Mouse (Mus musculus) midbrain, postnatal 0 days (tissue): ENCODE results near the gene Otud3. TPM values are rescaled to one million over a fixed set of nuclear protein-coding genes. Genes with fewer than 3 reads are reported as not detected.

Experiments
- ATAC-seq: fragments of 200-750 bp; cut with Nextera tagmentation; 2 replicates; pipeline ENCODE4 v1.8.0; 2017; ENCODE audit warnings: moderate number of reproducible peaks, mild to moderate bottlenecking, moderate TSS enrichment, moderate library complexity; ENCODE audit not compliant: low FRiP score
- DNase-seq: peaks from one replicate; pipeline ENCODE4 v3.0.0-alpha.2; 2015; ENCODE audit warnings: low spot score
- H3K27ac ChIP-seq: fragments of 300-500 bp; sonication (generic); 2 replicates; pipeline ENCODE4 v1.5.1; 2014; ENCODE audit warnings: low read depth, mild to moderate bottlenecking, low read length, mixed read lengths
- H3K27me3 ChIP-seq: fragments of 300-500 bp; sonication (generic); 2 replicates; pipeline ENCODE4 v1.6.1; 2014; ENCODE audit warnings: low read length, control low read depth, mixed read lengths; ENCODE audit not compliant: insufficient read depth
- H3K36me3 ChIP-seq: fragments of 300-500 bp; sonication (generic); 2 replicates; pipeline ENCODE4 v1.6.1; 2014; ENCODE audit warnings: low read length, control low read depth, mixed read lengths; ENCODE audit not compliant: insufficient read depth
- H3K4me1 ChIP-seq: fragments of 300-500 bp; sonication (generic); 2 replicates; pipeline ENCODE4 v1.6.1; 2014; ENCODE audit warnings: mild to moderate bottlenecking, control low read depth, antibody characterized with exemption, low read length, mixed read lengths; ENCODE audit not compliant: insufficient read depth
- H3K4me2 ChIP-seq: fragments of 300-500 bp; sonication (generic); 2 replicates; pipeline ENCODE4 v1.6.1; 2014; ENCODE audit warnings: low read depth, mild to moderate bottlenecking, low read length, mixed read lengths; ENCODE audit not compliant: poor library complexity, severe bottlenecking
- H3K4me3 ChIP-seq: fragments of 300-500 bp; sonication (generic); 2 replicates; pipeline ENCODE4 v1.5.1; 2014; ENCODE audit warnings: low read depth, mild to moderate bottlenecking, low read length, moderate library complexity
- H3K9ac ChIP-seq: fragments of 300-500 bp; sonication (generic); replicated peaks from 2 replicates; pipeline ENCODE4 v1.6.1; 2014; ENCODE audit warnings: mild to moderate bottlenecking, low read length, moderate library complexity, mixed read lengths; ENCODE audit not compliant: poor library complexity, severe bottlenecking
- H3K9me3 ChIP-seq: fragments of 300-500 bp; sonication (generic); 2 replicates; pipeline ENCODE4 v1.6.1; 2016; ENCODE audit warnings: low read length, control low read depth
- CTCF ChIP-seq: IDR thresholded peaks from 2 replicates; pipeline ENCODE4 v1.5.1; 2016; ENCODE audit warnings: antibody characterized with exemption, mild to moderate bottlenecking
- WGBS: fragments of 180-500 bp; shearing (Covaris S2); extraction: QIAGEN DNeasy Blood & Tissue Kit; methylation state at CpG from one replicate; pipeline ENCODE4 v1.1.7; 2014; 5-methylcytosine and 5-hydroxymethylcytosine counted together
- polyA plus RNA-seq: library from polyadenylated mRNA; unstranded; fragments of >200 nt; fragmentation: Nextera tagmentation; extraction: Ambion mirVana; gene quantifications from 2 replicates; pipeline ENCODE4 v1.2.1, GENCODE M21; 2015
- total RNA-seq: library from RNA; depleted of rRNA; stranded (reverse); fragments of >200 nt; gene quantifications from 2 replicates; pipeline ENCODE4 v1.2.3, GENCODE M21; 2014

The Otud3 gene
- total and polyA plus RNA-seq, 2 experiments from 2014 or later: 3.8 to 9.0 TPM

DNA sequence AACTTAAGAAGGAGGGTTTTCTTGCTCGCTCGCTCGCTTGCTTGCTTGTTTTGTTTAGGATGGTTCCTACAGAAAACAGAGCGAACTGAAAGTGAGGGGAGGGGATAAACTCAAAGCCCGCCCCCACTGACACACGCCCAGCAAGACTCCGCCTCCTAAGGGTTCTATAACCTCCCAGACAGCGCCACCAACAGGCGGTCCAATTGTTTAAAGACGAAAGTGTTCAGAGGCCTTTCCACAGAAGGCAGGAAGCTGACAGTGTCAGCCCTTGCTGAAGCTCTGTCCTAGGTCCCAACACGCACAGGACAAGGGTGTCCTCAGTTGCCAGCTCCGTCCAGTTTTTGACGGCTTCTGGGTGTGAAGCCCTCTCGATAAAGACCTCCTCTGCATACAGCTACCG, 30.0 kb upstream of the Otud3 start:
- H3K9ac ChIP-seq: no peak overlapping the region
- no peaks in the 10 kb centered on the region for H3K9me3 ChIP-seq
- H3K27ac ChIP-seq: no peak overlapping the region
- ATAC-seq (no peak), DNase-seq (peak; percentile 76)
- H3K4me3 ChIP-seq: no peak overlapping the region
- WGBS: 30% methylated on average over 15 of the region's 15 CpGs
- H3K4me2 ChIP-seq: no peak overlapping the region
- TF ChIP-seq CTCF: peak; percentile 66
- H3K27me3 ChIP-seq: no peaks in the 10 kb centered on the region
- H3K4me1 ChIP-seq: no peaks in the 10 kb centered on the region
- H3K36me3 ChIP-seq: no peaks in the 10 kb centered on the region

DNA sequence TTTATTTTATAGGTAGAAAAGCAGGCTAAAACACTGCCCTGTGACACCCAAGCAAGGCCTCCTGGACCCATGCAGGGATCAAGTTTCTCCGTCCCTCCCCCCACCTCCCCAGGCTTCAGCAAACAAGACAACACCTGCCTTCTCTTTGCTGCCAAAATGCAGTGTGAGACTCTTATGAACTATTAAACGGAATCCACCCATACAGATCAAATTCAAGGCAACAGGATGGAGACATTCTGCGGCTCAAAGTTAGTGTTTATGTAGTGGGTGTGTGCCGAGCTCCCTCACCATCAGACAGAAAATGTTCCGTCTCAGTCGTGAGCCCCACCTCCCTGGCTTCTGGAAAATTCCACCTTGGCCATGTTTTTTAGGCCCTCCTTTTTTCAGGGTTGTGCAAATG, 28.2 kb upstream of the Otud3 start:
- WGBS: 74% methylated on average over 6 of the region's 6 CpGs

DNA sequence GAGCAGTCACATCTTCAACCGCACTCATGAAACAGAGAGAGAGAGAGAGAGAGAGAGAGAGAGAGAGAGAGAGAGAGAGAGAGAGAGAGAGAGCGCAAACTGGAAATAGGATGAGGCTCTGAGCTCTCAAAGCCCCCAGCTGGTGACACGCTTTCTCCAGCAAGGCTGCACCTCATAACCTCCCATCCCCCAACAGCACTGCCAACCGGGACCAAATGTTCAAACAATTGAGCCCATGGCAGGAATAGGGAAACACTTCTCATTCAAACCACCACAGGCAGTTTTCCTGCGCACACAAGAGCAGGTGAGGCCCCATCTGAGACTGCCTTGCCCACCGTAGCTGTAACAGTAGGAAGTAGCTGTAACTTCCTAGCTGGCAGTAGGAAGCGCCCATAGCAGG, 27.7 kb upstream of the Otud3 start:
- 39% methylated on average over 7 of the region's 7 CpGs for WGBS
- H3K9me3 ChIP-seq: no peaks in the 10 kb centered on the region
- no peaks in the 10 kb centered on the region for H3K36me3 ChIP-seq
- ATAC-seq (no peak), DNase-seq (no peak)
- no peaks in the 10 kb centered on the region for H3K4me1 ChIP-seq
- H3K4me3 ChIP-seq: no peak overlapping the region
- no peaks in the 10 kb centered on the region for H3K27me3 ChIP-seq
- H3K4me2 ChIP-seq: no peak overlapping the region
- TF ChIP-seq CTCF: no peak
- H3K27ac ChIP-seq: no peak overlapping the region
- no peak overlapping the region for H3K9ac ChIP-seq

More for the DNA sequence above, 28.2 kb upstream of the Otud3 start:
- ATAC-seq (no peak), DNase-seq (no peak)
- Histone ChIP-seq H3K4me3 (no peak overlapping the region), H3K27ac (no peak overlapping the region), H3K9me3 (no peaks in the 10 kb centered on the region), H3K27me3 (no peaks in the 10 kb centered on the region), H3K4me2 (no peak overlapping the region), H3K9ac (no peak overlapping the region), H3K36me3 (no peaks in the 10 kb centered on the region), H3K4me1 (no peaks in the 10 kb centered on the region)
- TF ChIP-seq CTCF: no peak

DNA sequence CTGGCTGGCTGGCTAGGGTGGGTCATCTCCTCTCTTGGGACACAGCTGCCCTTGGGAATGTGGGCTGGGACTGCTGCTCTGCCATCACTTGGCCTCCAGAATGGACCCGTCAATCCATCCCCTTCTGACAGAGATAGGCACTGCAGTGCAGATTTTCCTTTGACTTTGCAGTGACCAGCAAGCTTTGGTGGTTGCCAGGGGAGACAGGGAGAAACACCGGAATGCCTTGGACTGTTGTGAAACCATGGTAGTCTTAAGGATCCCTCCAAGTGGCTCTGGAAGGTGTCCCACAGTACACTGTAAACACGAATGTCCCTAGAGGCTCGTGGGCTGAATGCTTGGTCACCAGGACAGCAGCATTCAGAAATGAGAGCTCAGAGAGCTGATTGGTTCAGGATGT, 25.7 kb upstream of the Otud3 start:
- Histone ChIP-seq H3K4me1 (no peaks in the 10 kb centered on the region), H3K27me3 (no peaks in the 10 kb centered on the region), H3K4me2 (no peak overlapping the region), H3K9me3 (no peaks in the 10 kb centered on the region), H3K9ac (no peak overlapping the region), H3K27ac (no peak overlapping the region), H3K4me3 (no peak overlapping the region), H3K36me3 (no peaks in the 10 kb centered on the region)
- TF ChIP-seq CTCF: no peak
- ATAC-seq (no peak), DNase-seq (peak; percentile 30)
- WGBS: 45% methylated on average over 4 of the region's 4 CpGs

DNA sequence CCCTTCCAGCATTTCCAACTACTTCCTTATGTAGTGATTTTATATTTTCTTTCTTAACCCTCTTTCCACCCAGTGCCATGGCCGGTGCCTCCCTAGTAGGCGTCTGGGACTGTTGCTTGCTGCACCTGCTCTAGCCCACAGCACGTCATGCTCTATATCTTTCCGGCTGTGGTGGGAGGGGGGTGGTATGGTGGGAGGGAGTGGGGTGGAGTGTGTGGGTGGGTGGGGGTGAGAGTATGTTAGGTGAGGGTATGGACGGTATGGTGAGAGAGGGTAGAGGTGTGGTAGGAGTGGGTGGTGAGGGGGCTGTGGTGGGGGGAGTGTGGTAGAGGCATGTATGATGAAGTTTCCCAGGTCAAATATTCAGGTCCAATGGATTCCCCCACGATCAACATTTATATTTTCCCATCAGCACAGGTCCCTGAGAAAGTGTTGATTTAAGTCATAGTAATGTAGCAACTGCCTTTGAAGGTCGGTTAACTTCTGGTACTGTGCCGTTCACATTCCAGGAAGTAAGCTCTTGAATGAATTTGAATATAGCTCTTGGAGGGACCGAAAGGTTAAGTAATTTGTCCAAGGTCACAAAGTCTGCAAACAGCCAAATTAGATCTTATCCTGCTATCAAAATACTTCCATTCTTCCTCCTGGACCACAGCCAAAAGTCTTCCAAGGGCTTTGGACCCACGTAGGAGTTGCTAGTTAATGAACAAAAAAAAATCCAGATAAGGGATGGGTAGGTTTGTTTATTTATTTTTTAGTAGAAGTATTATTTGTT, 24.9 kb upstream of the Otud3 start:
- no peak overlapping the region for H3K9ac ChIP-seq
- H3K4me3 ChIP-seq: no peak overlapping the region
- no peaks in the 10 kb centered on the region for H3K9me3 ChIP-seq
- no peak for TF ChIP-seq CTCF
- no peaks in the 10 kb centered on the region for H3K27me3 ChIP-seq
- no peaks in the 10 kb centered on the region for H3K36me3 ChIP-seq
- no peak overlapping the region for H3K27ac ChIP-seq
- H3K4me2 ChIP-seq: no peak overlapping the region
- no peaks in the 10 kb centered on the region for H3K4me1 ChIP-seq
- DNase-seq: no peak
- ATAC-seq: no peak
- WGBS: 79% methylated on average over 10 of the region's 10 CpGs

DNA sequence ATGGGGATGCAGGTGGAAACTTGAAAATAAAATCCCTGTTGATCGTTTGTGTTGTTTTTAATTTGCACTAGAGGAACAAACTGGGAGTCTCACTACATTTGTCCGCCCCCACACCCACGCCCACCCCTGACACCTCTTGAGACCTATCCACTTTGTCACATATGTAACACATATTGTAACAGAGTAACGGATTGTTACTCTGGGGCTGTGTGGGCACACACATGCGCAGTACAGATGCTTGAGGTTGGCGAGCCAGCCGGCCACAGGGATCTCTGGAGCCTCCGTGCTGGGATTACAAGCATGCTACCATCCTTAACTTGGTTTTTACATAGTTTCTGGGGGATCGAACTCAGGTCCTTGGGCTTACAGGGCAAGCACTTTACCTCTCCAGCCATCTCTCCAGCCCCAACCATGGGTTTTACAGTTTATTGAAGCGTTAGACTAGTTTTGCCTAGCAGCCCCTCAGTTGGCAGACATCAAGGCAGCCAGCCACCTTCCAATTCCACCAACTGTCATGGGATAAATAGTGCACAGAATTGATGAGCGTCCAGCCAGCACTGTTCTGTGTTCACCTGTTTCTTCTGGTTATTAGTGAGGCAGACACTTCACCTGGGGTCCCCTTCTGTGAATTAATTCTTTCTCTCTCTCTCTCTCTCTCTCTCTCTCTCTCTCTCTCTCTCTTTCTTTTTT, 20.9 kb upstream of the Otud3 start:
- no peak for ATAC-seq
- WGBS: 86% methylated on average over 11 of the region's 11 CpGs
- no peaks in the 10 kb centered on the region for H3K27me3 ChIP-seq
- no peaks in the 10 kb centered on the region for H3K36me3 ChIP-seq
- H3K9me3 ChIP-seq: no peaks in the 10 kb centered on the region
- H3K9ac ChIP-seq: no peak overlapping the region
- no peak overlapping the region for H3K4me3 ChIP-seq
- TF ChIP-seq CTCF: no peak
- no peak overlapping the region for H3K27ac ChIP-seq
- no peak for DNase-seq
- no peaks in the 10 kb centered on the region for H3K4me1 ChIP-seq
- H3K4me2 ChIP-seq: no peak overlapping the region
